Mouse (Mus musculus) thymus, adult 18-20 months (tissue): ENCODE data around the gene Retreg3.

ENCODE experiments used
- DNase-seq, 2 experiments: peaks; one replicate each; pipeline ENCODE4 v3.0.0; 2022; ENCODE audit warnings: mixed read lengths in 2 of 2

The Retreg3 gene

DNA sequence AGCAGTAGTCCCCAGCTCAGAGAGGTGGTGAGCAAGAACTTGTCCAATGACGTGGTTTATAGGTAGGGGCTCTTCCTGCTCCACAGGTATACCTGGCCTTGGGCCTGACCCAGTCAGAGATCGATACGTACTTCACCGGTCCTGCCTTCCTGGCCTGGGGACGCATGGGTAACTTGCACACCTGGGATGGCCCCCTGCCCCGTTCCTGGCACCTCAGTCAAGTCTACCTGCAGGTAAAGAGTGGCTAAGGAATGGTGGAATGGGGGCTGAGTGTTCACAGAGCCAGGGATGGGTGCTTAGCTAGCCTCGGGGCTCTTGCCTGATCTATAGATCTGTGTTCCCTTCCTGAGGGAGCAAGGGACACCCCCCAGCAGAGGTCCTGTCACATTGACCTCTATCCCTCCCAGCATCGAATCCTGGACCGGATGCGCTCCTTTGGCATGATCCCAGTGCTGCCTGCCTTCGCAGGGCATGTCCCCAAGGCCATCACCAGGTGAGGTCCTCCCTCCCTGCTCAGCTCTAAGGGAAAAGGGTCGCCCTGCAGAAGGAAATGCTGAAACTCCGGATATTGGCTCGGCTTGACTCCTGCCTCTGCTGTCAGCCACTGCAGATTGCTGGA is 47.8 kb downstream of the Retreg3 start:
- DNase-seq = no peak

DNA sequence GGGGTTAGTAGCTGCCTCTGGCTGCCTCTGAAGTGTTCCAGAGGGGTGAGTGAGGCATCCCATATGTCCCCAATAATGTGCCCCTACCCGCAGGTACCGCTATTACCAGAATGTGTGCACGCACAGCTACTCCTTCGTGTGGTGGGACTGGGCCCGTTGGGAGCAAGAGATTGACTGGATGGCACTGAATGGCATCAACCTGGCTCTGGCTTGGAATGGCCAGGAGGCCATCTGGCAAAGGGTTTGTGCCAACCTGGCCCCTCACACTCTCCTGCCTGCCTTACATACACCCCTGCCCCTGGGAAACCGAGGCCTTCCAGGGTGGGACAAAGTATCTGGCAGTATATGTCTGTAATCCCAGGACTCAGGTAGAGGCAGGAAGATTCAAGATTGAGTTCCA is 48.7 kb downstream of the Retreg3 start:
- DNase-seq = no peak

DNA sequence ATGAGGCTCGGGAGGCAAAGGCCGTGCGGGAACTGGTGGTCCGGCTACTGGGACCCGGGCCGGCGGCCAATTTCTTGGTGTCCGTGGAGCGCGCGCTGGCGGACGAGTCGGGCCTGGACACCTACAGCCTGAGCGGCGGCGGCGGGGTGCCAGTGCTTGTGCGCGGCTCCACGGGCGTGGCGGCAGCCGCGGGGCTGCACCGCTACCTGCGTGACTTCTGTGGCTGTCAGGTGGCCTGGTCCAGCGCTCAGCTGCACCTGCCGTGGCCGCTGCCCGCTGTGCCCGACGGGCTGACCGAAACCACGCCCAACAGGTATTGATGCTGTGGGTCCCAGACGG is 49.5 kb downstream of the Retreg3 start:
- no peak for DNase-seq

DNA sequence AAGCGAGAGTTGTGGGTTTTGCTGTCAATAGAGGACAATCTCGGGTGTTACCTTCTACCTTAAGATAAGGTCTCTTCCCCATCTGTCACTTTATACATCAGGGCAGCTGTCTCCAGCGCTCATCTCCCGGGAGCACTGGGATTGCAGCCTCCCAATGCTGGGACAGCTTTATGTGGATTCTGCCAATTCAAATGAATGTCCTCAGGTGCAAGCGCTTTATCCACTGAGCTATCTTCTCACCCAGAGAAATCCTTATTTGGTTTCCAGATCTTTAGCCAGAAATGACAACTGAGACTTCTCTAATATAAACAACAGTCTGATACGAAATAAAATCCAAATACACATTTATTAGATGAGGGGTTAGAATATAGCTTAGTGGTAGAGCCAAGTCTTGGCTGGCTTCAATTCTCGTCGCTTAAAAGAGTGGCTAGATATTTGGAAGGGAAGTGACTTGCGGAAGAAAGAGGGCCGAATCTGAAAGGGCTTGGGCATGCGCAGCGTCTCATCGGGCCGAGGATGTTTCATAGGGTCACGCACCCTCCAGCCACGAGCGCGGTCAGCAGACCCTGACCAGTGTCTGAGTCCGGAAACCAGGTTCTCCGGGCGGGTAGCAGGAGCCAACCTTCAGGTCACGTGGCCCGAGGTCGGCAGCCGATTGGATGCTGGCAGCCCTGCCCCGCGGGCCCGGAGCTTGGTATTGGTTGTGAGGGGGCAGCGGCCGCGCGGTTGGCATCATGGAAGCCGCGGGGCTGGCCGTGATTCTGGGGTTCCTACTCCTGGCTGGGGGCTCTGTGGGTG is 50.1 kb downstream of the Retreg3 start, which contains the start of gene Naglu:
Gene Naglu, plus strand, starts transcription at position 622 of the 798 bp plus-strand sequence.
- peak; percentile 90 for DNase-seq

DNA sequence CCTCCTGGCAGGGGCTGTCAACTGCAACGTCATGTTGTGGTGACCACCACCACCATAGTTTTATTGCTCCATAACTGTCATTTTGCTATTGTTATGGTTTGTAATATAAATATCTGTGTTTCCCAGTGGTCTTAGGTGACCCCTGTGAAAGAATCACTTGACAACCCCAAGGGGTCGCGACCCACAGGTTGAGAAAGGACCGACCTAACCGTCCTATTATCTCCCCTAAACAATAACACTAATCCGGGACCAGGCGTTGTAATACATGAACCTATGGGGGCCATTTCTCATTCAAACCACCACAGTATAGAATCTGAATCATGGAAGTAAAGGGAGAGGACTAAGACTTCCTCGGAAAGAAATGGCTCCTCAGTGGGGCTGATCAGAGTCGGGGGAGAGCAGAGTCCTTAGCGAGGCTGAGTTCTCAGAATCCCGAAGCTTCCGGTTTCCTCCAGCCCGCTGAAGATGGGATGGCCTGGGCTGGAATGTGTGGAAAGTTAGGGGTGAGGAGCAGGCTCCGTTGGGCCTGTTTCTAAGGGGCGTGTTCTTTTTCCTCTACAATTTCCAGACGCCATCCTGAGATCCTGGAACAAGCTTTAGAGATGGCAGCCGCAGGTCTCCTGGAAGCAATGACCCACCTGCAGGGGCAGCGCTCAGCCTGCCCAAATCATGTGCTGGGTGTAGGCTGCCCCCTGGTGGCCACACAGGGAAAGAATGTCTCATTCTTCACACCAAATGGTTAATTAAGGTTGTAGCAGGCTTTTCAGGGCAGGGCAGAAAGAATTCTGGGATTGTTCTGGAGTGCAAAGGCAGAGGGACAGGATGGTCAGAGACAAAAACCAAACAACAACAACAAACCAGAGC is 52.9 kb downstream of the Retreg3 start:
- DNase-seq = peak; percentile 66 to 72

DNA sequence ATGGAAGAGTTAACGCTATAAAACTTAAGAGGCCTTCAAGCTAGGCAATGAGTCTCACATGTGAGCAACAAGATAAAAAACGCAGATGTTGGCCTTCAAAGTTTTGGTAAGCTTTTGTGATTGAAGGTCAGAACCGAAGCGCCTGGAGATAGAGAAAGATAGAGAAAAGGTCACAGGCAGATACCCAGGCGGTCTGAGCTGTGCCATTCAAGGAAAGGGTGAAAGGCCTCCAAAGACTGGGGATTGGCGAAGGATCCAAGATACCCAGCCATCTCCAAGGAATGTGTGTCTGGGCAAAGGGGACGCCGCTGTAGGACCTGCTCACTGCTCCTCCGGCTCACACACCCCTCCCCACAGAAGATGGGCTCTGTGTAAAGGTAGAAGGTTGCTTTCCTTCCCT is 54.7 kb downstream of the Retreg3 start:
- no peak for DNase-seq

DNA sequence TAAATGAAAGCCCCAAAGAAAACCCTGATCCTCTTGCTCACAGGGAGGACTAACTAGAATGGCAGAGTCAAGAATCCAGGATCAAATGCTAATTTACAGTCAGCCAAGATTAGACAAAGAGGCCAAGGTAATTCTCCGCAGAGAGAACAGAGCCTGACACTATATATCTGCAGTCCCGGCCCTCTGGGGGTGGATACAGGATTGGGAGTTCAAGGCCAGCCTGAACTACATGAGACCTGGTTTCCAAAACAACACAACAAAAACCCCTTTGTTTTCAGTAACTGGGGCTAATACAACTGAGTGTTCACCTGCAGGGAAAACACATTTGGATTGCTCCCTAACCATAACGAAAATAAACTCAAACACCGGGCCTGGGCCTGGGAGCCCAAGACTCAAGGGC is 55.2 kb downstream of the Retreg3 start:
- no peak for DNase-seq

DNA sequence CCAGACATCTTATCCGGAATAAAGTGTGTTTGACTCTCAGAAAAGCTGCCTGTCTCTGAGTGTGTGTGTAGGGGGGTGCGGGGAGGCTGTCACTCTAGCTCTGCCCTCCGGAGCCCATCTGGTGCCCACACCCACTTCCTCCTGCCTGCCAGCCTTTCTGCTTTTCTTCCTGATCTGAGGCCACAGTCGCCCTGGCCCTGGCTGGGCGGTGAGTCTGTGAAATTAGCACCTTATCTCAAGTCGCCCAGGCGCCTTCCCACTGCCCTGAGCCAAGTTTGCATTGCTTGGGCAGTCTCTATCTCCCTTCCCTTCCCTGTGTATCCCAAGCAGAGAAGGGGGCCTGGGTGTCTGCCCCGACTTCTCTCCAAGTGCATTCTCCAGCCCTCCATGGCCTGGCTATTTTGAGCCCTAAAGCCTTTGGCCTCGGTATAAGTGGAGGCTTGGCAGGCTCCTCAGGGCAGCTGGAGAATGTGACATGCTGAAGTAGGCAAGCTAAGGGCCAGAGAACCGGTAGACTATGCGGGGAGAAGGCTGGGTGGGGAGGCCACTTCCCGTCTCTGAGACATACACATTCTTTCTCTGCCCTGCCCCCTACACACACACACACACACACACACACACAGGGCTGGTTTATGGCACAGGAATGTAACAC is 55.9 kb downstream of the Retreg3 start:
- peak; percentile 72 to 85 for DNase-seq

DNA sequence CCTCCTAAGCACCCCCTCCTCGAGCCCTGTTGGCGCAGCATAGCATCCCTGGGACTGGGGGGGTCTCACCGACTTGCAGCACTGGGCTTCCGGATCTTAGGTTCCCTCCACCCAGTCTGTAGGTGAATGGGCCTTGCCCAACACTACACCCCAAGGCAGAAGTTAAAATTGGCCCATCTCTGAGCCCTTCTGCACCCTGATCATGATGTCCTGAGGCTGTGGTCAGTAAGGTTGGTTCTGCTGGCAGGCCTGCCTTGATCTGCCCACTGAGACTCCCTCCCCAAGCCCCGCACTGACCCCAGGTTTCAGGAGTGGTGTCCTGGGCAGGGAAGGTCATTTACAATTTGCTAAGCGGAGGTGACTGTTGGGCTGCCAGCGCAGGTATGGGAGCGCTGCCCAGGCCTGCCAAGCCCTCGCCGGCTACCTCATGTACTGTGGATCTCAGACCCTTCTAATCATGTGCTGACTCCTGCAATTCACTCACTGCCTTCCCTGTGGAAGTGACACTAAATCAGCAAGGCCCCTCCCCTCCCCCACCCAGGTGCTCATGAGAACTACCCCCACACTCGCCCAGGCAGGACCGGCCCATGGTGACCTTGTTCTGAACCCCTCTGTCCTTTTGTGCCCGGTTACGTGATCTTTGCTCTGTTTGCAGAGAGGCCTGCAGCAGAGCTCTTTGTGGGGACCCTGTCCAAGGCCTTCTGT is 56.6 kb downstream of the Retreg3 start:
- no peak for DNase-seq

DNA sequence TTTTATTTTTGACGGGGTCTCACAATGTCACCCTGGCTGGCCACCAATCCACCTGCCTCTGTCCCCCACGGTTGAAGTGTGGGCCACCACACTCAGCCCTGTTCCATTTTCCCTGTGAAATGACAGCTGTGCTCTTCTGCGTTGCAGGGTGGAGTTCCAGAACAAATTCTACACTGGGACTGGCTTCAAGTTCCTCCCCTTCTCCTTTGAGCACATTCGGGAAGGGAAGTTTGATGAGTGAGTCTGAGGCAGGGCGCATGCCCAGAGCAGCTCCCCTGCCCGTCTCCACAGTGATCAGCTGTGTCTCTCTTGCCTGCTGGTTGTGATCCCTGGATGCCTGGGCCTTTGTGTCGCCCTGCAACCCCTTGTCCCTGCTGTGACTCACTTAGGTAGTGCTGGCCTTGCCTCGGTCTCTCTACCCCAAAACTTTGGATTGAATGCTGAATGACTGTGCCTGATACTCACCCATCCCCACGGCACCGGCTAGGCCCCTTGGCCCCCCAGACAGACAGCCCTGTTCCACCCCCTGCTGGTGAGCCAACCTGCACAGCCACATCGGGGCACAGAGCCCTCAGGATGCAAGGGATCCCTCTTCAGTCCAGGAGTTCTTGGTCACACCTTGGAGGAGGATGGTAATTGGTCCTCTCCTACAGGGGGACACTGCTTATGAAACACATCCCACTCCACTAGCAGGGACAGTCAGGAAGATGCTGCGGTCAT is 57.4 kb downstream of the Retreg3 start:
- DNase-seq = no peak

DNA sequence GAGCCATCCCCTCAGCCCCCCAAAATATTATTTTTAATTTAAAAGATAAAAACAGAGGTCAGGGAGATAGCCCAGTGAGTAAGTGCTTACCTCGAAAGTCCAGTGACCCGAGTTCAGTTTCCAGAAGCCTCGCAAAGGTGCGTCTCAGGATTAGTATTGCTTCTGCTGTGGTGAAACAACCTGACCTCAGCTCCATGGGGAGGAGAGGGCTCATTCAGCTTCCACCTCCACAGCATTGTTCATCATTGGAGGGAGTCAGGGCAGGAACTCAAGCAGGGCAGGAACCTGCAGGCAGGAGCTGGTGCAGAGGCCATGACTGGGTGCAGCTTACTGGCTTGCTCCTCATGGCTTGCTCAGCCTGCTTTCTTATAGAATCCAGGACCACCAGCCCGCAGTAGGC is 58.6 kb downstream of the Retreg3 start:
- DNase-seq = no peak

DNA sequence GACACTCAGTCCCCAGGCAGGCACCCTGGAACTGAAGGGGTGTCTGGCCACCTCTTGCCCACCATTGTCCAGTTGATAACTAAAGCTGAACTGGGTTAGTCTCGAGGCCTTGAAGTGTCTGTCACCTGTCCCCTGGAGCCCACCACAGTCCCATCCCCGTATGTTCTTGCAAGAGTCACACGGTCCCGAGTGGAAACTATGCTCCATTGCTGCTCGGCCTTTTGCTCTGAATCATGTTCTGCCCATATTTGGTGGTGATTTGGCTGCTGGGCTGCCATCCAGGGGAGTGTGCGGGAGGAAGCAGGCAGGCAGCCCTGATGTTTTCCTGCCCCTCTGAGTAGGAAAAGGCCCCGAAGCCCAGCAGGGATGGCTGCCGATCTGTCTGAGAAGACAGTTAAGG is 59.6 kb downstream of the Retreg3 start:
- no peak for DNase-seq

DNA sequence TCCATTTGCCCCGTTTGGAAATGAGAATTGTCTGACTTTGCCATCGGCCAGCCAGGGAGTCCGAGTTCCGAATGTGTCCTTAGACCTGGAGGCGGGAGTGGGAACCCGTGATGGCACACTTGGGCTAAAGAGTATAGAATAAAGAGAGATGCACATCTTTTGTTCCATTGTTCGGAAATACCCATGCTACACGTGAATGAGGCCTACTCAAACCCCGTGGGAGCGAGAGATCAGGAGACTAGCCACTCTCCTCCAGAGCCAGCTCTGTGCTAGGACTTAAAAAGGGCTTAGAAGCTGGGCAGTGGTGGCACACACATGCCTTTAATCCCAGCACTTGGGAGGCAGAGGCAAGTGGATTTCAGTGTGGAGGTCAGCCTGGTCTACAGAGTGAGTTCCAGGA is 60.2 kb downstream of the Retreg3 start:
- no peak for DNase-seq

DNA sequence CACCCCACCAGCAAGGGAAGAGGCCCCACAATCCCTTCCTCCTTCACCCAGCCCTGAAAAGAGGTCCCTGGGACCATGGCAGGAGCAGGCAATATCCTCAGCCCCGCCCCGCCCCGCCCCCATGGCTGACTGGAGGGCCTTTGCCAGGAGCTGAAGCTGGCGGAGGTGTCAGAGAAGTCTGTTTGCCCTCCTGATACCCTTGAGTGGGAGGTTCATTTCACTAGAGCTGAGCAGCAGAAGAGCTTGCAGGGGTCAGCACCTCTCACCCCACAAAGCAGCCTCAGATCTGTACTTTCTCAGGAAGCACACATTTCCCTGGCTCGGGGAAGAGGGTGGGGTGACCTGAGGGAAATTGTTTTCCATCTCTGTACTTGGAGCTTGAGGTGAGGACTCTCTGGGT is 61.0 kb downstream of the Retreg3 start:
- DNase-seq = no peak

DNA sequence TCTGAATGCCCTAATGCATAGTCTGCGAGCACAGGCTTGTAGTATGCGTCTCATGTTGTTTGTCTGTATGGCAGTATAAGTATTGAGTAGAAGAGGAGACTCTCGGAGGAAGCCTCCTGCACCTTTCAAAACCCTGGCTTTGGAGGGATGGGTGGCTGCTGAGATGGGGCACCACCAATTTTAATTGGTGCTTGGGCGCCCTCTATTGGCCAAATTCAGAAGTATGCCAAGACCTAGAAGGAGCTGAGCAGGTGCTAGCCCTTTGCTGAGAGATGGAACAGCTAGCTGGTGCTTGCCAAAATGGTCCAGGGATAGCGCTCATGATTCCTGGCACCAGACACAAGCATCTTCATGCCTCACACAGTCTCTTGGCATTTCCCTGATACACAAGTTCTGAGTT is 61.8 kb downstream of the Retreg3 start:
- peak; percentile 62 to 75 for DNase-seq

DNA sequence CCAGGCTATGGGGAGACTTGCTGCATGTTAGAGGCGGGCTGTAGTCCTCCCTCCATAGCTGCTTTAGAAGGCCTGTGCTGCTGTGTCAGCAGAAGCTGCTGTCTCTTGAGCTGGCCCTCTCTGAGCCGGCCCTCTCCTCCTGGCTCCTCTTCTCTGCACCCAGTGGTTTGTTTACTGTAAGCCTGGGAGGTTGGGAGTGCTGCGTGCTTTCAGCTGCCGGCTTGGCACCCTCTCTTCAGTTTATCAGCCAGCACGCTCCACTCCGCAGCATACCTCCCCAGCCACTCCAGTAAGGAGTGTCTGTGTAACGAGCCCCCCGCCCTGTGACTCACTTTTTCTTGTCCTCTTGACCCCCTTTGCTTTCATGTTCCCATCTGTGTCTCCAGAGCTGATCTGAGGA is 62.8 kb downstream of the Retreg3 start:
- DNase-seq = no peak

DNA sequence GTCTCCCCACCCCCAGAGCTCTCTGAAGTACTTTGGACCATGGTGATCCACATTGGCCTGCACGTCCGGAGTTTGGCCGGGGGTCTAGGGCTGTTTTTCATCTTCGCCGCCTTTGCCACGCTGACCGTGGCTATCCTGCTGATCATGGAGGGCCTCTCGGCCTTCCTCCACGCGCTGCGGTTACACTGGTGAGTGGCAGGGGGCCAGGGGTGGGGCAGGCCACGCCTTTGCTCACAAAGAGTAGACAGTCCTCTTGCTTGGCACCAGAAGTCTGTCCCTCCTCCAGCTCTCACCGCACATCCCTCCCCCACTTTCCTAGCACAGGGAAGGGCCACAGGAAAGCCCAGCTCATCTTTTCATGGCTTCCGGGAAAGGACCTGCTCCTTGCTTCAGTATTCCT is 64.3 kb downstream of the Retreg3 start:
- no peak for DNase-seq

DNA sequence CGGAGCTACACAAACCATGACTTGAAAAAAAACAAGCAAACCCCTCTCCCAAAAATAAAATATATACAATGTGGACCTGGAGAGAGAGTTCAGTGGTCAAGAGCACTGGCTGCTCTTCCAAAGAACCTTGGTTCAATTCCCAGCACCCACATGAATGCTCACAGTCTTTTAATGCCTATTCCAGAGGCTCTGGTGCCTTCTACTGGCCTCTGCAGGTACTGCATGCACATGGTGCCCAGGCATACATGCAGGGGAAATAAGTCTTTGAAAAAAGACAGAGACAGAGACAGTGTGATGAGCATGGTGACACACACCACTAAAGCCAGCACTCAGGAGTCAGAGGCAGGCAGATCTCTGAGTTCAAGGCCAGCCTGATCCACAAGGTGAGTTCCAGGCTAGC is 65.7 kb downstream of the Retreg3 start:
- no peak for DNase-seq

DNA sequence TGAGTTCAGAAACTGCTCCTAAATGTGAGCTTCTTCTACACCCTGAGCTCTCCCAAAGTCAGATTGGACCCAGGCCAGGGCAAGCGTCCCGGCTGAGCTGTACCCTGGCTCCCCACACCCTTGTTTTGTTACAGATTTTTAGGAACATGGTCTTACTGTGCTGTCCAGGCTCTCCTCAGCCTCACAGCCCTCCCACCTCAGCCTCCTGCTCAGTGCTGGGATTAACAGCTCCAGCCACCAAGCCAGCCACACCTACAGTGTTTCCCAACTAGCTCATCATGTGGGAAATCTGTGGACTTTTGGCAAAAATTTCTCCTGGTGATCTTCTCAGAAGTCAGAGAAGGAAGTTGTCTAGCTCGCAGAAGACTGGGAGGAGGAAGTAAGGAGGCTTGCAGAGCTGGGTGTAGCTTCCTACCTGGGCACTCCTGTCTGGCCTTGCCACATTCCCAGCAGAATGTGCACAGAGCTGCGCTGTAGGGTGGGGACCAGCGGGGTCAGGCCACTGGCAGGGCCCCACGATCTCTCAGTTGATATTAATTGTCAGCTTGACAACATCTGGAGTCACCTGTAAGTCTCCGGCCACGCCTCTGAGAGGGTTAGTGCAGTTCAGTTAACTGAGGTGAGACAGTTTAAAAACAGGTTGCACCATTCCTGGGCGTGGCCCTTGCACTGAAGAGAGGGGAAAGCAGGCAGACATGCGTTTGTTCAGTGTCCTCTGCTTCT is 66.8 kb downstream of the Retreg3 start:
- no peak for DNase-seq

DNA sequence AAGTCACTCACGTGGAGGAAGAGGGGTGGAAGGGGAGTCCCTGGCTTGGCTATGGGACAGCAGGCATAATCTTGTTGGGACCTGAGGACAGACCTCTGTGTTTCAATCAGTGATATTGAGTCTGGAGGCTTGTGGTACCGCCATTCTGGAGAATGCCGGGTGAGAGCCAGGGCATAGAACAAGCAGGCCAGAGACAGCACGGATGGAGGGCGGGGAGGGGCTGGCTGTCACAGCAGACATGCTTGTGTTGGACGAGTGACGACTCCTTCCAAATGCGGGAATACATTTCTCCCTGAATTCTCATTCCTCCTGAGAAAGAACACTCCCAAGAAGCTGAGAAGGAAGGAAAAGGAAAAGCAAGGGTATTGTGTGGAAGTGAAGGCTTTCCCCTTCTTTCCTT is 68.1 kb downstream of the Retreg3 start:
- no peak for DNase-seq

DNA sequence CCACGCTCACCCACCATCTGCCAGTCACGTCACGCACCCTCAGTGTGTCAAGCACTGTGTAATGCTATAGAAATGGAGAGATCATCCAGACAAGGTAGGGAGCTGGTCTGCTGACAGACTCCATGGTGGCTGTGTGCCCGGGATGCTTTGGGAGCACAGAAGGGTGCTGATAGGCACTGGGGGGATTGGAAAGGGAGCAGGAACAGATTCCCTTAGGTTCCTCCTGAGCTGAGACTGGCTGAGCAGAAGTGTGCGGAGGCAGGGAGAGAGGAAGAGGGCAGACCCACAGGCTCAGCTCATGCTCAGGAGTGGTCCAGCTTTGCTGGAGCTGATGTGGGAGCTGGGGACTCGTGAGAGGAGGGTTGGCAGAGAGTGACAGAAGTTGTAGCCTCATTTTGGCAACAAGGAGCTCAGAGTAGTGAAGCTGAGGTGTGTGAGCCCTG is 68.6 kb downstream of the Retreg3 start:
- DNase-seq = no peak
